Mouse (Mus musculus) ovary, postnatal 36 days (tissue): ENCODE results near the gene Trim72.
"Not testable (repeated sequence)": the region's sequence is repeated elsewhere in the genome, so short reads cannot be mapped to it uniquely, and the experiment has no call there.

Experiments
- DNase-seq: peaks from one replicate; pipeline ENCODE4 v3.0.0; 2022; ENCODE audit warnings: low spot score, mixed read lengths

The Trim72 gene

GRCm38 (mm10) chr7:128009715-128010340 is 6.1 kb downstream of the Trim72 start:
- no peak for DNase-seq

GRCm38 (mm10) chr7:128012136-128012780 is 8.5 kb downstream of the Trim72 start:
- DNase-seq: no peak

- DNase-seq: no peak
Measured at GRCm38 (mm10) chr7:128013116-128013515, 9.4 kb downstream of the Trim72 start.

- DNase-seq: not testable (repeated sequence)
Measured at GRCm38 (mm10) chr7:128016134-128016533, 12.4 kb downstream of the Trim72 start.

- DNase-seq: no peak
Measured at GRCm38 (mm10) chr7:128016650-128017049, 12.9 kb downstream of the Trim72 start.

GRCm38 (mm10) chr7:128018275-128018674 is 14.5 kb downstream of the Trim72 start:
- DNase-seq: no peak

- DNase-seq: no peak
Measured at GRCm38 (mm10) chr7:128019187-128019586, 15.4 kb downstream of the Trim72 start.

GRCm38 (mm10) chr7:128022974-128023373 is 19.2 kb downstream of the Trim72 start:
- no peak for DNase-seq

- no peak for DNase-seq
Measured at GRCm38 (mm10) chr7:128023565-128023964, 19.8 kb downstream of the Trim72 start.

- no peak for DNase-seq
Measured at GRCm38 (mm10) chr7:128024364-128024763, 20.6 kb downstream of the Trim72 start.

GRCm38 (mm10) chr7:128024932-128025331 is 21.2 kb downstream of the Trim72 start:
- no peak for DNase-seq

- DNase-seq: no peak
Measured at GRCm38 (mm10) chr7:128025381-128025780, 21.6 kb downstream of the Trim72 start.

- no peak for DNase-seq
Measured at GRCm38 (mm10) chr7:128031403-128031976, 27.7 kb downstream of the Trim72 start.

- DNase-seq: no peak
Measured at GRCm38 (mm10) chr7:128032290-128032988, 28.7 kb downstream of the Trim72 start.

GRCm38 (mm10) chr7:128032989-128033293 is 29.2 kb downstream of the Trim72 start:
- no peak for DNase-seq

GRCm38 (mm10) chr7:128033616-128034015 is 29.9 kb downstream of the Trim72 start:
- DNase-seq: no peak

GRCm38 (mm10) chr7:128042161-128042820 is 38.5 kb downstream of the Trim72 start:
- not testable (repeated sequence) for DNase-seq

GRCm38 (mm10) chr7:128044142-128044785 is 40.5 kb downstream of the Trim72 start:
- DNase-seq: no peak

GRCm38 (mm10) chr7:128045640-128046039 is 41.9 kb downstream of the Trim72 start:
- no peak for DNase-seq

- DNase-seq: no peak
Measured at GRCm38 (mm10) chr7:128048819-128049218, 45.1 kb downstream of the Trim72 start.

GRCm38 (mm10) chr7:128049254-128049653 is 45.5 kb downstream of the Trim72 start:
- DNase-seq: no peak

- DNase-seq: no peak
Measured at GRCm38 (mm10) chr7:128050739-128051138, 47.0 kb downstream of the Trim72 start.
